Mouse (Mus musculus): ENCODE measurements around the gene Lnx2. TPM values are rescaled to one million over a fixed set of nuclear protein-coding genes. Genes with fewer than 3 reads are reported as not detected.

Lnx2 gene
- polyA plus RNA-seq, 1 experiment from 2014 or later, result 9.8 TPM

- no peak overlapping the region for H3K9ac ChIP-seq (ENCODE audit: low read length)
- H3K27ac ChIP-seq (ENCODE audit: low read depth, low read length), result no peak overlapping the region
- 89% methylated on average over 4 of the region's 4 CpGs for WGBS
- DNase-seq (ENCODE audit: low spot score) (no peak), ATAC-seq (ENCODE audit: insufficient read depth, low FRiP score, low TSS enrichment) (no peak)
- H3K4me3 ChIP-seq (ENCODE audit: low read depth, low read length), result no peak overlapping the region
- no peaks in the 10 kb centered on the region for H3K4me1 ChIP-seq (ENCODE audit: control insufficient read depth, insufficient read depth, low read length)
- no peaks in the 10 kb centered on the region for H3K27me3 ChIP-seq (ENCODE audit: control insufficient read depth, insufficient read depth, low read length)
- no peak overlapping the region for H3K4me2 ChIP-seq (ENCODE audit: low read depth)
- no peaks in the 10 kb centered on the region for H3K9me3 ChIP-seq (ENCODE audit: control insufficient read depth, low read length)
- no peaks in the 10 kb centered on the region for H3K36me3 ChIP-seq (ENCODE audit: control insufficient read depth, insufficient read depth, low read length)
Measured at GRCm38 (mm10) chr5:147086816-147087215, 10.4 kb upstream of the Lnx2 start.

- ATAC-seq (ENCODE audit: insufficient read depth, low FRiP score, low TSS enrichment), result no peak
- DNase-seq (ENCODE audit: low spot score), result no peak
- Histone ChIP-seq H3K27me3 (ENCODE audit: control insufficient read depth, insufficient read depth, low read length) (no peaks in the 10 kb centered on the region), H3K4me2 (ENCODE audit: low read depth) (no peak overlapping the region), H3K4me1 (ENCODE audit: control insufficient read depth, insufficient read depth, low read length) (no peaks in the 10 kb centered on the region), H3K4me3 (ENCODE audit: low read depth, low read length) (no peak overlapping the region), H3K27ac (ENCODE audit: low read depth, low read length) (no peak overlapping the region), H3K36me3 (ENCODE audit: control insufficient read depth, insufficient read depth, low read length) (no peaks in the 10 kb centered on the region), H3K9ac (ENCODE audit: low read length) (no peak overlapping the region), H3K9me3 (ENCODE audit: control insufficient read depth, low read length) (no peaks in the 10 kb centered on the region)
- 96% methylated on average over 9 of the region's 9 CpGs for WGBS
Measured at GRCm38 (mm10) chr5:147085201-147085894, 9.0 kb upstream of the Lnx2 start.

GRCm38 (mm10) chr5:147078110-147078900 is 1.9 kb upstream of the Lnx2 start:
- Histone ChIP-seq H3K9ac (ENCODE audit: low read length) (peak overlapping the region; percentile 59), H3K27me3 (ENCODE audit: control insufficient read depth, insufficient read depth, low read length) (no peaks in the 10 kb centered on the region), H3K27ac (ENCODE audit: low read depth, low read length) (no peak overlapping the region), H3K4me2 (ENCODE audit: low read depth) (peak overlapping the region; percentile 96), H3K36me3 (ENCODE audit: control insufficient read depth, insufficient read depth, low read length) (no peaks in the 10 kb centered on the region), H3K4me3 (ENCODE audit: low read depth, low read length) (peak overlapping the region; percentile 86), H3K9me3 (ENCODE audit: control insufficient read depth, low read length) (no peaks in the 10 kb centered on the region), H3K4me1 (ENCODE audit: control insufficient read depth, insufficient read depth, low read length) (peaks cover 11% of the 10 kb centered on the region)
- ATAC-seq (ENCODE audit: insufficient read depth, low FRiP score, low TSS enrichment), result no peak
- DNase-seq (ENCODE audit: low spot score), result no peak
- WGBS, result 69% methylated on average over 11 of the region's 11 CpGs

GRCm38 (mm10) chr5:147077305-147078034 is 1.1 kb upstream of the Lnx2 start:
- under 1% methylated on average over 56 of the region's 57 CpGs for WGBS
- DNase-seq (ENCODE audit: low spot score) (peak; percentile 89), ATAC-seq (ENCODE audit: insufficient read depth, low FRiP score, low TSS enrichment) (peak; percentile 64)
- H3K4me3 ChIP-seq (ENCODE audit: low read depth, low read length), result peak overlapping the region; percentile 86
- no peaks in the 10 kb centered on the region for H3K9me3 ChIP-seq (ENCODE audit: control insufficient read depth, low read length)
- H3K9ac ChIP-seq (ENCODE audit: low read length), result peak overlapping the region; percentile 67
- no peak overlapping the region; the same call in 1 of the 2 replicates for H3K27ac ChIP-seq (ENCODE audit: low read depth, low read length)
- no peaks in the 10 kb centered on the region for H3K36me3 ChIP-seq (ENCODE audit: control insufficient read depth, insufficient read depth, low read length)
- H3K4me1 ChIP-seq (ENCODE audit: control insufficient read depth, insufficient read depth, low read length), result peaks cover 11% of the 10 kb centered on the region
- peak overlapping the region; percentile 96 for H3K4me2 ChIP-seq (ENCODE audit: low read depth)
- no peaks in the 10 kb centered on the region for H3K27me3 ChIP-seq (ENCODE audit: control insufficient read depth, insufficient read depth, low read length)

- Histone ChIP-seq H3K4me3 (ENCODE audit: low read depth, low read length) (peak within 1 kb of the TSS; percentile 86), H3K27me3 (ENCODE audit: control insufficient read depth, insufficient read depth, low read length) (no peaks in the 10 kb centered on the region), H3K27ac (ENCODE audit: low read depth, low read length) (peak within 1 kb of the TSS; percentile 72; the same call in 1 of the 2 replicates), H3K9ac (ENCODE audit: low read length) (peak within 1 kb of the TSS; percentile 67), H3K4me1 (ENCODE audit: control insufficient read depth, insufficient read depth, low read length) (peaks cover 11% of the 10 kb centered on the region), H3K9me3 (ENCODE audit: control insufficient read depth, low read length) (no peaks in the 10 kb centered on the region), H3K36me3 (ENCODE audit: control insufficient read depth, insufficient read depth, low read length) (no peaks in the 10 kb centered on the region), H3K4me2 (ENCODE audit: low read depth) (peak within 1 kb of the TSS; percentile 96)
- WGBS, result 0% methylated on average over 16 of the region's 17 CpGs
- ATAC-seq (ENCODE audit: insufficient read depth, low FRiP score, low TSS enrichment) (no peak), DNase-seq (ENCODE audit: low spot score) (no peak)
Measured at GRCm38 (mm10) chr5:147076799-147077165, 396 bp upstream of the Lnx2 start, which contains the start of gene Polr1d. Gene Polr1d, plus strand, starts transcription at chr5:147077050.

GRCm38 (mm10) chr5:147075103-147076025 is 1.0 kb downstream of the Lnx2 start:
- peaks cover 11% of the 10 kb centered on the region for H3K4me1 ChIP-seq (ENCODE audit: control insufficient read depth, insufficient read depth, low read length)
- peak overlapping the region; percentile 63 for H3K9ac ChIP-seq (ENCODE audit: low read length)
- no peaks in the 10 kb centered on the region for H3K36me3 ChIP-seq (ENCODE audit: control insufficient read depth, insufficient read depth, low read length)
- peak overlapping the region; percentile 86 for H3K4me3 ChIP-seq (ENCODE audit: low read depth, low read length)
- H3K9me3 ChIP-seq (ENCODE audit: control insufficient read depth, low read length), result no peaks in the 10 kb centered on the region
- no peak overlapping the region for H3K27ac ChIP-seq (ENCODE audit: low read depth, low read length)
- WGBS, result 17% methylated on average over 21 of the region's 21 CpGs
- peak overlapping the region; percentile 96 for H3K4me2 ChIP-seq (ENCODE audit: low read depth)
- ATAC-seq (ENCODE audit: insufficient read depth, low FRiP score, low TSS enrichment) (no peak), DNase-seq (ENCODE audit: low spot score) (no peak)
- H3K27me3 ChIP-seq (ENCODE audit: control insufficient read depth, insufficient read depth, low read length), result no peaks in the 10 kb centered on the region

GRCm38 (mm10) chr5:147073805-147074204 is 2.6 kb downstream of the Lnx2 start:
- Histone ChIP-seq H3K4me1 (ENCODE audit: control insufficient read depth, insufficient read depth, low read length) (peaks cover 10% of the 10 kb centered on the region), H3K4me3 (ENCODE audit: low read depth, low read length) (no peak overlapping the region), H3K27ac (ENCODE audit: low read depth, low read length) (no peak overlapping the region), H3K9ac (ENCODE audit: low read length) (no peak overlapping the region), H3K27me3 (ENCODE audit: control insufficient read depth, insufficient read depth, low read length) (no peaks in the 10 kb centered on the region), H3K36me3 (ENCODE audit: control insufficient read depth, insufficient read depth, low read length) (no peaks in the 10 kb centered on the region), H3K4me2 (ENCODE audit: low read depth) (no peak overlapping the region), H3K9me3 (ENCODE audit: control insufficient read depth, low read length) (no peaks in the 10 kb centered on the region)
- 82% methylated on average over 6 of the region's 6 CpGs for WGBS
- no peak for ATAC-seq (ENCODE audit: insufficient read depth, low FRiP score, low TSS enrichment)
- no peak for DNase-seq (ENCODE audit: low spot score)

- Histone ChIP-seq H3K27me3 (ENCODE audit: control insufficient read depth, insufficient read depth, low read length) (no peaks in the 10 kb centered on the region), H3K9me3 (ENCODE audit: control insufficient read depth, low read length) (no peaks in the 10 kb centered on the region), H3K36me3 (ENCODE audit: control insufficient read depth, insufficient read depth, low read length) (no peaks in the 10 kb centered on the region), H3K4me3 (ENCODE audit: low read depth, low read length) (no peak overlapping the region), H3K9ac (ENCODE audit: low read length) (no peak overlapping the region), H3K27ac (ENCODE audit: low read depth, low read length) (no peak overlapping the region), H3K4me1 (ENCODE audit: control insufficient read depth, insufficient read depth, low read length) (no peaks in the 10 kb centered on the region), H3K4me2 (ENCODE audit: low read depth) (no peak overlapping the region)
- WGBS, result 49% methylated on average over 4 of the region's 4 CpGs
- ATAC-seq (ENCODE audit: insufficient read depth, low FRiP score, low TSS enrichment) (no peak), DNase-seq (ENCODE audit: low spot score) (no peak)
Measured at GRCm38 (mm10) chr5:147071886-147072285, 4.5 kb downstream of the Lnx2 start.
